Mouse (Mus musculus) ES-Bruce4 (cell line): ENCODE results near the gene Carf.

Experiments
- CTCF ChIP-seq: IDR thresholded peaks from one replicate; pipeline ENCODE4 v1.8.1; 2011; ENCODE audit warnings: low read depth, low read length
- POLR2A ChIP-seq: IDR thresholded peaks from one replicate; pipeline ENCODE4 v1.8.1; 2011; ENCODE audit warnings: low read length; ENCODE audit not compliant: insufficient read depth

- TF ChIP-seq POLR2A, result no peak
- no peak for TF ChIP-seq CTCF
Measured at GRCm38 (mm10) chr1:60188454-60188853, 90.4 kb downstream of the Carf start.
